In the genomic region with DNA sequence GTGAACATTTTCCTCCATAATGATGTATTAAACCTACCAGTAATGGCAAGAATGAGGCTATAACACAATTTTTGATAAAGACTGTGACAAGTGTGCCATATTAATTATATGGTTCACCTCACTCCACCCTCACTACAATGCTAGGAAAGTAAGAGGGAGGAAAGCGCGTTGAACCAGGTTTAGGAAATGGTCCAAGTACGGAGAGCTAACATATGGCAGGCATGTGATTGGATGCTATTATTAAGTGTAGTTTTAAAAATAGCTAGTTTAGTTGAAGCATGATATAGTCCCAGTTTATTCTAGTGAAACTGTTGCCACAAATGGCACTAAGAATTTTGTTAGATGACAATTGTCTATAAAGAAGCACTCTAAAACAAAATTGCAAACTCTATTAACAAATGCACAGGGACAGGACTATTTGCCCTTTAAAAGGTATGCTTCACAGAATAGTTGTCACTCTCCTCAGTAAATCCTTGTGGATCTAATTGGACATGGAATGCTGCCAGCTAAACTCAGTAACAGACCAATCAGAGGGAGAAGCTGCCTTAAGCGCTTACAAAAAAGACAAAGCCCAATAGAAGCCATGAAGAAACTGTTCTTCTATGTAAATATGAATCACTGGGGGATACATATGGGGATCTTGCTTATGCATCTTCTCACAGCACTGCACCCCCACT, we compare ENCODE assay signal across 26 mouse cellular contexts. TPM values are rescaled to one million over a fixed set of nuclear protein-coding genes. Genes with fewer than 3 reads are reported as not detected.
A peak's percentile ranks its signal among the peaks of the same experiment; 100 is the strongest.
DNase-seq lines count a peak whose midpoint lies in the region; ATAC-seq and TF ChIP-seq lines count a peak whose summit lies in the region.
"Had no signal": no experiment of that assay in that cellular context is flagged by ENCODE, and none has a peak within 500 bp of the region (broad histone marks: within the 10 kb centered on the region; RNA-seq: fewer than 3 reads in every experiment).

No protein-coding gene starts in this region.

- peak; percentile 83 for ATAC-seq in cerebellum, adult (ENCODE audit: insufficient number of reproducible peaks, low FRiP score, low TSS enrichment)
- no peak for ATAC-seq in midbrain, postnatal 0 days (ENCODE audit: low FRiP score)
- no peak for ATAC-seq in midbrain, embryonic 16.5 days
- ATAC-seq: lung, postnatal 0 days; midbrain, embryonic 15.5 days had no signal

- no peaks in the 10 kb centered on the region for H3K4me1 ChIP-seq in midbrain, postnatal 0 days (ENCODE audit: insufficient read depth, low read length)
- no peaks in the 10 kb centered on the region for H3K4me1 ChIP-seq in midbrain, embryonic 16.5 days (ENCODE audit: control insufficient read depth, insufficient read depth, low read length)
- H3K4me1 ChIP-seq: embryonic facial prominence, embryonic 15.5 days; hindbrain, embryonic 15.5 days; limb, embryonic 12.5 days; midbrain, embryonic 15.5 days; stomach, embryonic 15.5 days had no signal

- no peak overlapping the region for H3K4me2 ChIP-seq in midbrain, postnatal 0 days (ENCODE audit: low read depth, low read length, poor library complexity, severe bottlenecking)
- H3K4me2 ChIP-seq in midbrain, embryonic 16.5 days (ENCODE audit: low read length): no peak overlapping the region
- H3K4me2 ChIP-seq: embryonic facial prominence, embryonic 15.5 days; hindbrain, embryonic 15.5 days; limb, embryonic 12.5 days; midbrain, embryonic 15.5 days; stomach, embryonic 15.5 days had no signal

- TF ChIP-seq CTCF in midbrain, postnatal 0 days (IDR thresholded peaks at IDR 0.05): no peak

- H3K9ac ChIP-seq in midbrain, postnatal 0 days (replicated peaks; ENCODE audit: low read length, poor library complexity, severe bottlenecking): no peak overlapping the region
- no peak overlapping the region for H3K9ac ChIP-seq in midbrain, embryonic 16.5 days (ENCODE audit: low read depth, low read length)
- H3K9ac ChIP-seq: embryonic facial prominence, embryonic 15.5 days; hindbrain, embryonic 15.5 days; limb, embryonic 12.5 days; liver, embryonic 14.5 days; midbrain, embryonic 15.5 days; stomach, embryonic 15.5 days had no signal

- no peak for DNase-seq in cerebellum, postnatal 4 days (ENCODE audit: low spot score in 2 of 2)
- DNase-seq in midbrain, postnatal 0 days (ENCODE audit: low spot score): peak; percentile 41
- DNase-seq in cerebellum, postnatal 25 days: peak; percentile 19 to 60
- no peak for DNase-seq in adipocyte (ENCODE audit: low spot score)
- DNase-seq in heart, adult 18-20 months: no peak
- no peak for DNase-seq in left cerebral cortex, adult 8-10 months (ENCODE audit: low spot score in 2 of 2)
- DNase-seq: gastrocnemius, postnatal 10 days; kidney, adult 11 months; kidney, postnatal 14 days; right cerebral cortex, postnatal 14 days had no signal

- 73% methylated on average over 4 of the region's 4 CpGs for WGBS in midbrain, postnatal 0 days
- 76% methylated on average over 4 of the region's 4 CpGs for WGBS in midbrain, embryonic 16.5 days

- no peaks in the 10 kb centered on the region for H3K9me3 ChIP-seq in midbrain, postnatal 0 days (ENCODE audit: low read length)
- no peaks in the 10 kb centered on the region for H3K9me3 ChIP-seq in midbrain, embryonic 16.5 days (replicated peaks; ENCODE audit: control insufficient read depth, low read length, poor library complexity, severe bottlenecking)
- H3K9me3 ChIP-seq: embryonic facial prominence, embryonic 15.5 days; hindbrain, embryonic 15.5 days; limb, embryonic 12.5 days; midbrain, embryonic 15.5 days; stomach, embryonic 15.5 days had no signal

- no peaks in the 10 kb centered on the region for H3K36me3 ChIP-seq in midbrain, postnatal 0 days (ENCODE audit: insufficient read depth, low read length)
- H3K36me3 ChIP-seq in midbrain, embryonic 16.5 days (ENCODE audit: control insufficient read depth, insufficient read depth, low read length): no peaks in the 10 kb centered on the region
- H3K36me3 ChIP-seq: embryonic facial prominence, embryonic 15.5 days; hindbrain, embryonic 15.5 days; limb, embryonic 12.5 days; midbrain, embryonic 15.5 days; stomach, embryonic 15.5 days had no signal

- no peak overlapping the region for H3K27ac ChIP-seq in midbrain, postnatal 0 days (ENCODE audit: low read depth, low read length)
- H3K27ac ChIP-seq in midbrain, embryonic 16.5 days (ENCODE audit: low read length): no peak overlapping the region
- H3K27ac ChIP-seq: embryonic facial prominence, embryonic 15.5 days; hindbrain, embryonic 15.5 days; left cerebral cortex, adult 2 months; limb, embryonic 12.5 days; liver, embryonic 14.5 days; midbrain, embryonic 15.5 days; stomach, embryonic 15.5 days had no signal

- no peak overlapping the region for H3K4me3 ChIP-seq in midbrain, postnatal 0 days (ENCODE audit: low read depth, low read length)
- H3K4me3 ChIP-seq in midbrain, embryonic 16.5 days (ENCODE audit: low read depth, low read length): no peak overlapping the region
- H3K4me3 ChIP-seq: embryonic facial prominence, embryonic 15.5 days; hindbrain, embryonic 15.5 days; left cerebral cortex, adult 2 months; limb, embryonic 12.5 days; midbrain, embryonic 15.5 days; stomach, embryonic 15.5 days had no signal

- H3K27me3 ChIP-seq in midbrain, postnatal 0 days (ENCODE audit: insufficient read depth, low read length): no peaks in the 10 kb centered on the region
- H3K27me3 ChIP-seq in midbrain, embryonic 16.5 days (ENCODE audit: control insufficient read depth, insufficient read depth, low read depth, low read length): no peaks in the 10 kb centered on the region
- H3K27me3 ChIP-seq: embryonic facial prominence, embryonic 15.5 days; hindbrain, embryonic 15.5 days; limb, embryonic 12.5 days; midbrain, embryonic 15.5 days; stomach, embryonic 15.5 days had no signal

RNA-seq across cellular contexts. Expression of a gene that starts 16.8 kb away (rescaled TPM):
- not detected in 2 replicates for total RNA-seq in midbrain, postnatal 0 days (2014; rRNA removed)
- polyA plus RNA-seq in midbrain, postnatal 0 days (2015; fragmentation: Nextera tagmentation; extraction: Ambion mirVana): not detected in 2 replicates
- not detected in 2 replicates for polyA plus RNA-seq in midbrain, embryonic 16.5 days (2015; fragmentation: Nextera tagmentation; extraction: Ambion mirVana)
- total RNA-seq in heart, adult 18-20 months (2021): not detected
- not detected for total RNA-seq in left cerebral cortex, adult 8-10 months (2022)
- total RNA-seq: adrenal gland, adult 18-20 months; left cerebral cortex, adult 2 months; megakaryocyte progenitor cell, adult 5-6 weeks; MEL had no signal
- polyA plus RNA-seq: embryonic facial prominence, embryonic 15.5 days; limb, embryonic 12.5 days; lung, postnatal 0 days; midbrain, embryonic 15.5 days; neural tube, embryonic 11.5 days; spleen, adult 2 months; thymus, postnatal 0 days had no signal

RNA-seq across cellular contexts. Expression of a gene that starts 52.2 kb away (rescaled TPM):
- total RNA-seq in midbrain, postnatal 0 days (2014; rRNA removed): 22.9 and 24.6 TPM in 2 replicates
- 25.4 and 28.4 TPM in 2 replicates for polyA plus RNA-seq in midbrain, postnatal 0 days (2015; fragmentation: Nextera tagmentation; extraction: Ambion mirVana)
- 34.6 and 39.9 TPM in 2 replicates for polyA plus RNA-seq in midbrain, embryonic 16.5 days (2015; fragmentation: Nextera tagmentation; extraction: Ambion mirVana)
- total RNA-seq in heart, adult 18-20 months (2021): 1 to 10 TPM; 2.5 to 3.9 TPM
- total RNA-seq in left cerebral cortex, adult 8-10 months (2022): 10 to 100 TPM; 19.8 to 22.8 (median 21.9) TPM
- total RNA-seq: MEL had no signal

Comparison
In these comparisons a context has a peak if more than half of its experiments do, and no peak if none do; other contexts are left out.
1. DNase-seq: peak in midbrain, postnatal 0 days (single experiment) and cerebellum, postnatal 25 days (2 of 2); none in cerebellum, postnatal 4 days (0 of 2), adipocyte (single experiment), heart, adult 18-20 months (0 of 2) and left cerebral cortex, adult 8-10 months (0 of 2).